Mouse (Mus musculus) forebrain, postnatal 0 days (tissue): ENCODE results near the gene Zdhhc14. TPM values are rescaled to one million over a fixed set of nuclear protein-coding genes. Genes with fewer than 3 reads are reported as not detected.

Source experiments
- ATAC-seq: fragments of 200-750 bp; cut with Nextera tagmentation; 2 replicates; pipeline ENCODE4 v1.8.0; 2017; ENCODE audit warnings: mild to moderate bottlenecking, moderate library complexity
- DNase-seq: peaks from one replicate; pipeline ENCODE4 v3.0.0-alpha.2; 2015
- H3K27ac ChIP-seq: fragments of 300-500 bp; sonication (generic); 2 replicates; pipeline ENCODE4 v1.5.1; 2014; ENCODE audit warnings: low read depth, mild to moderate bottlenecking, antibody characterized with exemption, low read length, moderate library complexity, mixed read lengths
- H3K27me3 ChIP-seq: fragments of 300-500 bp; sonication (generic); 2 replicates; pipeline ENCODE4 v1.6.1; 2014; ENCODE audit warnings: mild to moderate bottlenecking, low read length, mixed read lengths; ENCODE audit not compliant: insufficient read depth
- H3K36me3 ChIP-seq: fragments of 300-500 bp; sonication (generic); 2 replicates; pipeline ENCODE4 v1.6.1; 2014; ENCODE audit warnings: mild to moderate bottlenecking, moderate library complexity; ENCODE audit not compliant: insufficient read depth
- H3K4me1 ChIP-seq: fragments of 300-500 bp; sonication (generic); 2 replicates; pipeline ENCODE4 v1.6.1; 2014; ENCODE audit warnings: antibody characterized with exemption; ENCODE audit not compliant: insufficient read depth
- H3K4me2 ChIP-seq: fragments of 300-500 bp; sonication (generic); 2 replicates; pipeline ENCODE4 v1.6.1; 2014; ENCODE audit warnings: low read depth, mild to moderate bottlenecking, moderate library complexity
- H3K4me3 ChIP-seq: fragments of 300-500 bp; sonication (generic); 2 replicates; pipeline ENCODE4 v1.5.1; 2014; ENCODE audit warnings: low read depth, low read length, mixed read lengths
- H3K9ac ChIP-seq: fragments of 300-500 bp; sonication (generic); 2 replicates; pipeline ENCODE4 v1.6.1; 2014; ENCODE audit warnings: mild to moderate bottlenecking
- H3K9me3 ChIP-seq: fragments of 300-500 bp; sonication (generic); 2 replicates; pipeline ENCODE4 v1.6.1; 2016; ENCODE audit warnings: low read length
- CTCF ChIP-seq: sonication (generic); IDR thresholded peaks from 2 replicates; pipeline ENCODE4 v1.5.1; 2016; ENCODE audit warnings: antibody characterized with exemption, control low read depth, low read depth
- WGBS: fragments of 180-500 bp; shearing (Covaris S2); extraction: QIAGEN DNeasy Blood & Tissue Kit; methylation state at CpG from one replicate; pipeline ENCODE4 v1.1.7; 2014; 5-methylcytosine and 5-hydroxymethylcytosine counted together
- polyA plus RNA-seq: library from polyadenylated mRNA; unstranded; fragments of >200 nt; fragmentation: Nextera tagmentation; extraction: Ambion mirVana; gene quantifications from 2 replicates; pipeline ENCODE4 v1.2.1, GENCODE M21; 2015
- total RNA-seq: library from RNA; depleted of rRNA; stranded (reverse); fragments of >200 nt; gene quantifications from 2 replicates; pipeline ENCODE4 v1.2.3, GENCODE M21; 2014

Zdhhc14 gene
- total and polyA plus RNA-seq, 2 experiments from 2014 or later, result 9.9 to 16.7 TPM

GRCm38 (mm10) chr17:5655536-5655935, 163.2 kb downstream of the Zdhhc14 start:
- Histone ChIP-seq H3K9me3 (no peaks in the 10 kb centered on the region), H3K27me3 (no peaks in the 10 kb centered on the region), H3K4me3 (no peak overlapping the region), H3K4me1 (no peaks in the 10 kb centered on the region), H3K27ac (no peak overlapping the region), H3K9ac (no peak overlapping the region), H3K36me3 (no peaks in the 10 kb centered on the region), H3K4me2 (no peak overlapping the region)
- ATAC-seq, result peak; percentile 60; the same call in 1 of the 2 replicates
- no peak for TF ChIP-seq CTCF
- 63% methylated on average over 4 of the region's 4 CpGs for WGBS
- peak; percentile 36 for DNase-seq

- no peaks in the 10 kb centered on the region for H3K9me3 ChIP-seq
- no peak overlapping the region for H3K4me2 ChIP-seq
- no peak overlapping the region for H3K9ac ChIP-seq
- H3K4me1 ChIP-seq, result no peaks in the 10 kb centered on the region
- H3K27me3 ChIP-seq, result no peaks in the 10 kb centered on the region
- no peak for TF ChIP-seq CTCF
- WGBS, result 14% methylated on average over 8 of the region's 8 CpGs
- no peaks in the 10 kb centered on the region for H3K36me3 ChIP-seq
- no peak overlapping the region for H3K4me3 ChIP-seq
- H3K27ac ChIP-seq, result no peak overlapping the region
- DNase-seq, result no peak
- peak; percentile 59 for ATAC-seq
These were observed 168.1 kb downstream of the Zdhhc14 start for GRCm38 (mm10) chr17:5660317-5661080.

DNA sequence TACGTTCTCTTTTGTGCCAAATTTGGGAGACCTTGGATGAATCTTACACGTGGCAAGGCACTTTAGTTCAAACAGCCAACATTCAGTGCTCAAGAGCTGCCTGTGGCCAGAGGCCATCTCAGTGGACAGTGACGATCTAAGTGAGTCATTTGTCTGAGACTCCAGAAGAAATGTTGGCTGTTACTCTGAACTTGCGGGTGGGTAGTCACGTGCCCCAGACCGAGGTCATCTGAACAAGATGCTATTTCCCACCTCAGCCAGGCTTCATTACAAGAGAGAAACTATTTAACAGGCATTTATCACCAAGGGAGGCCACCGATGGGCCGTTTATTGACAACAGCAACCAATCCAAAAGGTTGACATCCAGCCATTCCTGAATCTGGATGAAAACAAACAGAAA, 174.3 kb downstream of the Zdhhc14 start:
- Histone ChIP-seq H3K9me3 (no peaks in the 10 kb centered on the region), H3K4me3 (no peak overlapping the region), H3K9ac (no peak overlapping the region), H3K36me3 (no peaks in the 10 kb centered on the region), H3K4me2 (no peak overlapping the region), H3K4me1 (no peaks in the 10 kb centered on the region), H3K27me3 (no peaks in the 10 kb centered on the region), H3K27ac (no peak overlapping the region)
- DNase-seq (no peak), ATAC-seq (no peak)
- no peak for TF ChIP-seq CTCF
- WGBS, result 76% methylated on average over 8 of the region's 8 CpGs

DNA sequence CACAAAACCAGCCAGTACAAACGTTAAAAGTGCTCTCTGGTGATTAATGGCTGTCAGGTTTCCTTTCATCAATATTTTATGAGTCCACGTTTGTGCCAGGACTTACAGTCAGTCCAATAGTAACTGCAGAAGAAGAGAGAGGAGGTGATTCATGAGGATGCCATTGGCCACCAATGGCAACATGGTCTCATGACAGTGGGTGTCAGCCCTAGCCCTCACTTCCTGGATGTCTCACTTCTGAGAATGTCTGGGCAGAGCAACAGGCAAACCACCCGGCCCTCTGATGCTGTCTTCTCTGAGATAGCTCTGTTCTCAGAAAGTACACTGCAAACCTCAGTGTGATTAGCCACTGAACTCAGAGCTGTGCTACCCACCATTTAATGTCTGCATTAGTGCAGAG, 176.1 kb downstream of the Zdhhc14 start:
- no peaks in the 10 kb centered on the region for H3K36me3 ChIP-seq
- H3K4me1 ChIP-seq, result no peaks in the 10 kb centered on the region
- no peak overlapping the region for H3K9ac ChIP-seq
- no peak overlapping the region for H3K4me3 ChIP-seq
- no peak overlapping the region for H3K27ac ChIP-seq
- DNase-seq (no peak), ATAC-seq (no peak)
- H3K4me2 ChIP-seq, result no peak overlapping the region
- WGBS, result 72% methylated on average over 3 of the region's 3 CpGs
- H3K27me3 ChIP-seq, result no peaks in the 10 kb centered on the region
- no peaks in the 10 kb centered on the region for H3K9me3 ChIP-seq
- no peak for TF ChIP-seq CTCF

DNA sequence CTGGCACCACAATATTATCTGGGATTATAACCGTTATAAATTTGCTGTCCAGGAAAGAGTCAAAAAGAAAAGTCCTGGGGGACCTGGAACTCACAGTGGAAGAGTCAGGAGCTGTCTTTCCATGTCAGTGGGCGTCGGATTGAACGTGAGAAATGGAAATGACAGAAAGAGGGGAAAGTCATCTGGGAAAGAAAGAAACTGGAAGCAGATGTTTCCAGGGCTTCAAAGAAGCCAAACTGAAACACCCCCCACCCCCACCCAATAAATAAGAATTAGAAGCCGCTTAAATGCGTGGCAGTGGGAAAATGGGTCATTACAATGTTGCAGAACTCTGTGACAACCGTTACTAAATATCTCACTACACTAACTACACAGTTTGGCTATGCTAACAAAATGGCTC, 176.6 kb downstream of the Zdhhc14 start:
- no peaks in the 10 kb centered on the region for H3K4me1 ChIP-seq
- WGBS, result 63% methylated on average over 7 of the region's 7 CpGs
- no peaks in the 10 kb centered on the region for H3K36me3 ChIP-seq
- no peak overlapping the region for H3K9ac ChIP-seq
- ATAC-seq (no peak), DNase-seq (no peak)
- H3K4me2 ChIP-seq, result no peak overlapping the region
- H3K4me3 ChIP-seq, result no peak overlapping the region
- H3K9me3 ChIP-seq, result no peaks in the 10 kb centered on the region
- TF ChIP-seq CTCF, result no peak
- no peak overlapping the region for H3K27ac ChIP-seq
- no peaks in the 10 kb centered on the region for H3K27me3 ChIP-seq

DNA sequence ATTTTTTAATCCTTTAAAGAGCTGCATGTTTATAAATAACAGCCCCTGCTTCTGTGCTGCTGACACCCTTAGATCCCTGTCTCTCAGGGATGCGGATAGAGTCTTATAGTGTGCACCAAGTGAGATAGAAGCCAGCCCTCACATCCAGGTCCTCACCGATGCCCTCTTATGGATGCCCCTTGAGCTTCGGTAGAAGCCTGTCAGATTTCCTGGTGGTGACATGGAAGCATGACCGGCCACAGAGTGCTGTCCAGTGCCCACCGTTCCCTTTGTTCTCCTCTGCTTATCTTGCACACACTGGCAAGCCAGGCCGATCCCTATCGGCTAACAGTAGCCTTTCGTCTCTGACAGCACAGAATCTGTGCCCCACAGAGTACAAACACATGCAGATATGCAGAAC, 183.6 kb downstream of the Zdhhc14 start:
- TF ChIP-seq CTCF, result no peak
- H3K4me3 ChIP-seq, result no peak overlapping the region
- no peaks in the 10 kb centered on the region for H3K4me1 ChIP-seq
- DNase-seq, result no peak
- no peaks in the 10 kb centered on the region for H3K36me3 ChIP-seq
- no peak overlapping the region for H3K4me2 ChIP-seq
- no peak overlapping the region for H3K9ac ChIP-seq
- no peaks in the 10 kb centered on the region for H3K27me3 ChIP-seq
- WGBS, result 54% methylated on average over 8 of the region's 8 CpGs
- H3K9me3 ChIP-seq, result no peaks in the 10 kb centered on the region
- no peak for ATAC-seq
- no peak overlapping the region for H3K27ac ChIP-seq

DNA sequence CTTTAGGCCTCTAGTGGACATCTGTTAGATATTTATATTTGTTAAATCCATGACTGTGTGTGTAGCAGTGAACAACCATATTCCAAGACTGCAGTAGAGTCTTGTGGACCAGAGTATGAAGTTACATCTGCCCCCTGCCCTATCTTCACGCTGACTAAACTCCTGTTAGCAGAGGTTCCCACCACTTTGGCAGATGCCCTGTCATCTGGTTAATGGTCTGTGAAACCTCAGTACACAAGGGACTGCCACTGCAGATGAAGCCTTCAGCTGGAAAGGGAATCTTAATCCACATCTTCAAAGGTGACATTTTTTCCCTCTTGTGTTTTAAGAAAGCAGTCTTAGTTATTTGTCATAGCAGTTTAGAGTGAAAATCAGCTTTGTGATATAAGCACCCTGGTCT, 187.0 kb downstream of the Zdhhc14 start:
- 62% methylated on average over 1 of the region's 1 CpGs for WGBS
- no peak overlapping the region for H3K4me3 ChIP-seq
- ATAC-seq (no peak), DNase-seq (no peak)
- no peaks in the 10 kb centered on the region for H3K9me3 ChIP-seq
- TF ChIP-seq CTCF, result no peak
- no peaks in the 10 kb centered on the region for H3K36me3 ChIP-seq
- no peak overlapping the region for H3K9ac ChIP-seq
- H3K27me3 ChIP-seq, result no peaks in the 10 kb centered on the region
- H3K27ac ChIP-seq, result no peak overlapping the region
- no peak overlapping the region for H3K4me2 ChIP-seq
- H3K4me1 ChIP-seq, result no peaks in the 10 kb centered on the region
